Mouse (Mus musculus): ENCODE measurements at regions not wholly inside any gene's neighbourhood (a gene's known extent, or its start where the extent isn't known, plus 50 kb on each side); places are given as distances from the start of the nearest gene placed in this dataset.
A peak's percentile ranks its signal among the peaks of the same experiment; 100 is the strongest.

DNA sequence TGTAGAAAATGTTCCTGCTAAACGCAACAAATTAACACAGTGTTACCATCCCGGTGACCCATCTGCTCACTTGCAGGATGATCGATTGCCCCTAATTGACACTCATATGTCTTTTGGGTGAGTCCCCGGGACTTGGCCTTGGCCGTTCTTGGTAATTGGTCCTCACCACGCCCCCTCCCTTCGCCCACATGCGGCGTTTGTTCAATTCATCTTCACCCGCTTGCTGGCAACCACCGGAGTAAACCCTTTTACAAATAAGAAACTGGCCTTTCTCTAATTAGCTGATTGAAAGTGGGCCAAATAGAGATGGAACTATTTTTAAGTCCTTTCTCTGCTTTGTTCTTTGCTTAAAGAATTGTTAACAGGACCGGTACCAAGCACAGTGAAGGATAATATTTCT, 234.7 kb upstream of the Ajap1 start:
- DNase-seq (ENCODE audit: low spot score in 2 of 2), result no peak

DNA sequence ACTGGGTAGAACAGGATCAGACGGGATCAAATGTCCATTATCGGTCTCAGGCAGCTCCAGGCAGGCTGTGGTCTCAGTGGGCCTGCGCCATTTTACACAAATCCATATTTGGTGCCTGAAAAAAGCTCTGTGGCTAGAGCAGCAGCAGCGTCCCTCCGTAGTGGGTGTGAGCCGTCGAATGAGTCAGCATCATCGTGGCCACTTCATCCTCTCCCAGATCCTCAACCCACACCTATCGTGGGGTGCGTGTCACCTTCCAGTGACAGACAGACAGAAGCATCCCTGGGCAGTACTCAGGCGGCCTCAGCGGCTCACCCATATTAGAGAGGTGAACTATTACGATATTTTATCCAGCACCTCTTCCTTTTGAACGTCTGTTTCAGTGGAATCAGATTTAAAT, 233.0 kb upstream of the A430005L14Rik start:
- peak; percentile 24 to 54 for DNase-seq (ENCODE audit: low spot score in 2 of 2)

DNA sequence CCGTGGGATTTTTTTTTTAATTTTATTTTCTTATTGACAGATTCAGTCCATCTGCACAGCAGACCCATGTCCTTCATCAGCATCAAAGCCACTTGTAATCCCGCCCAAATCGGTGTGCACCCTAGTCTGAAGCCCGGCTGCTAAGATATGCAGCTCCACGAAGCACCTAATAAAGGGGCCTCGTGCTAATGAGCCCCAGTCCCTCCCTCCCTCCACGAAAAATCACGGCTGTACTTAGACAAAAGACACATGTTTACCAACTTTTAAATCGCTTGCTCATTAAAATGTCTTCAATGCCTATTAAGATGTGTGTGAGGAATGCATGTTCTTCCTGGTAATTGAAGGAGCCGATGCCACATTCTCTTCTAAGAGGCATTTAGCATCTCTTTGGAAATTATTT, 229.8 kb upstream of the A430005L14Rik start:
- no peak for DNase-seq (ENCODE audit: low spot score in 2 of 2)

DNA sequence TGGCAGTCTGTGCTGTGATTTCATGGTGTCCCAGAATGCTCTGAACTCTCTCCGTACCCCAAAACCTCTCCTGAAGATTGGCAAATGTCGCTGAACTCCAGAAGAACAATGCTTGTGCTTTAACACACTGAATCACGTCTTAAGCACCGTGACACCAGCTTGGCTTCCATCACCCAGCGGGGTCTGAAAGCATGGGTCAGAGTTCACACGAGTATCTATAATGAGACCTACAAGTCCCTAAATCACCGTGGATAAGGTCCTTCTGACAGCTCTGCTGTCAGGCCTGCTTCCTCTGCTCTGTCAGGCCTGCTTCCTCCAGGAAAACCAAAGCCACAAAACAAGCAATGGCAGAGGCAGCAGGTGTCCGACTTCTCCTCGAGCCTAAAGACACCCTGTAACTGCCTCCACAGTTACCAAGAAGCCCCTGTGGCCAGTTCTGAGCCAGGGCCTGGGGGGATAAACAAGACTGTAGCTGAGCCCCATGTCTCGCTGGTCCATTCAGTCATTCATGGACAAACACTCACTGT, 229.1 kb upstream of the A430005L14Rik start:
- no peak for DNase-seq (ENCODE audit: low spot score in 2 of 2)

DNA sequence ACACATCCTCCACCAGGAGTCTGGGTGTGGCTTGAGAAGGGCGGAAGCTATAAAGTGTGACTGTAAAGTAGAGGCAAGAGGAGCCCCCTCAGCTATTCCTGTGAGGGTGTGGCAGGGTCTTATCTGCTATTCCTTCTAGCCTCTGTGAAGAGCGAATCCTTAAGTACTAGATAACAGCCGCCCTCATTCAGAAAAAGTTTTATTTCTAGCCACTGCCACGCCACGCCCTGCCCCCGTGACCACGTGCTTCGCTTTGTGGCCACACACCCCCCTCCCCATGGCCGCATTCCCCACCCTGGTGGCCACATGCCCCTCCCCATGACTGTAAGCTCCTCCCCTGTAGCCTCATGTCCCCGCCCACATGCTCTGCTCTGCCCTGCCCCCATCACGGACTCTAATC, 218.9 kb upstream of the A430005L14Rik start:
- DNase-seq (ENCODE audit: low spot score in 2 of 2), result no peak

DNA sequence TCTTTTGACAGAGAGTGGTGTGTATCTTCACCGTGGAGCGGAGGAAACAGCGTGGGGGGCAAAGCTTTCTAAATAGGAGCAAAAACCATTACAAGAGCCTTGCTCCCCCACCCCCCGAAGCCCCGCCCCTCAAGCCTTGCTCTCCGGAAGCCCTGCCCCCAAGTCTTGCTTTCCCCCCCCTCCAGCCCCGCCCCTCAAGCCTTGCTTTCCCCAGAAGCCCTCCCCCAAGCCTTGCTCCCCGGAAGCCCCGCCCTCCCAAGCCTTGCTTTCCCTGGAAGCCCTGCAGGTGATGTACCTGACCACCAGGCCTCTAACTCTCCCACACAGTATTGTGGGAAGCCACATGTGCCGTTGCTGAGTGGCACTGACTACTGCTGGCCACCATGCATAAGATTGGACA, 214.8 kb upstream of the A430005L14Rik start:
- DNase-seq (ENCODE audit: low spot score in 2 of 2), result no peak

DNA sequence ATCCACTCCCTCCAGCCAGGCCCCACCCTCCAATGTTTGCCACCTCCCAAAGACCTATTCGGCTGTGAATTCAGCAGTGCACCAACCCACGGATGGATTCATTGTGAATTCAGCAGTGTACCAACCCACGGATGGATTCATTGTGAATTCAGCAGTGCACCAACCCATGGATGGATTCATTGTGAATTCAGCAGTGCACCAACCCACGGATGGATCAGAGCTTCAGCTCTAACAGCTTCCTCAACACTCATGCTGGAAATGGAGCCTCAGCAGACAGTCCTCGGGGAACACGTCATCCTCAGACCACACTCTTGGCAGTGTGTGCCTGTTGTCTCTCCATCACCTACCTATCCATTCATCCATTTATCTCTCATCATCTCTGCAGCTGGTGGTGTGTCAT, 204.2 kb upstream of the A430005L14Rik start:
- peak; percentile 28 to 39 for DNase-seq (ENCODE audit: low spot score in 2 of 2)

DNA sequence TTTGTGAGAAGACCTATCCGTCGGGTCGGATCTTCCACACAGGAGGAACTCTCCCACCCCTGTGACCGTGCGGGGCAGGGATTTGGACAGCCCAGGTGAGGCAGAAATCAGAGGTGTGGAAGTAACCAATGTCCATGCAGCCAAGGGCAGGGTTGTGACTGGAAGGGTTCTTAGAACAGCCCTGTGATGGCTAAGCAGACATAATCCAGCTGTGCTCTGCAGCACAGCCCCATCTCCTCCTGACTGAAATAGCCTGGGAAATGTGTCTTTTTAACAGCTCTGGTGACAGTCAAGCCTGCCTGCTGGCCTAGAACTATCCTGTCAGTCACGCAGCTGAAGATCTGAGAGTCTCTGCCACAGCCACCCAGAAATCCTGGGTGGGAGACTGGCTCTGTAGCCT, 198.7 kb upstream of the A430005L14Rik start:
- no peak for DNase-seq (ENCODE audit: low spot score in 2 of 2)

DNA sequence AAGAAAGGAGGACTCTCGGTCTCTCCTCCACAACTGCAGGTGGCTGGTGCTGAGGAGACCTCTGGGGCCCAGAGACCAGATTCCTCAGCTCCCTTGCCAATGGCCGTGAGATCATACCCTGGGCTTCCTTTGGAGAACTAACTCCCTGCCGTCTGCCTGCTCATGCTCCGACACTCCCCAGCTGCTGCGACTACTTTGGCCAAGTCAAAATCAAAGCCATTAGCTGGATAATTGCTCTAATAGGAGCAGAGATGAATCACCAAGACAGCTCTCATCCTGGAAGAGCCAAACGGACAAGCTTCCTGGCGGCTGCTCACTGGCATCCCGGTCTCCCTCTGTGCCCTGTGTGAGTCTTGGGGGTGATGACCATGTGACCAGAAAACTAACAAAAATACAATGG, 198.3 kb upstream of the A430005L14Rik start:
- DNase-seq (ENCODE audit: low spot score in 2 of 2), result no peak

DNA sequence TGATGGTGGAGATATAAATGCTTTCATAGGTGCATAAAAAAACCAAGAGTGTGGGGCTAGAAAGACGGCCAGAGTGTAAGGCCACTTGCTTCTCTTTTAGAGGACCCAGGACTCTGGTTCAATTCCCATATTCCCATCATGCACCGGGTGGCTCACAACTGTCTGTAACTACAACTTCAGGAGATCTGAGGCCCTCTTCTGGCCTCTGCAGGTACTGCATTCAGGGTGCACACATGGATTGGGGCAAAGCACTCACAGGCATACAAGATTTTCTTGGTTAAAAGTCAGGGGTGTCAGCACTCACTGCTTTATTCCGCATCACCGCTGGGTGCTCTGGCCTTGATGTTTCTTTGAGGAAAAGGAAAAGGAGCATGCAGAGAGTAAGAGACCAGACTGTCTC, 196.1 kb upstream of the A430005L14Rik start:
- no peak for DNase-seq (ENCODE audit: low spot score in 2 of 2)

DNA sequence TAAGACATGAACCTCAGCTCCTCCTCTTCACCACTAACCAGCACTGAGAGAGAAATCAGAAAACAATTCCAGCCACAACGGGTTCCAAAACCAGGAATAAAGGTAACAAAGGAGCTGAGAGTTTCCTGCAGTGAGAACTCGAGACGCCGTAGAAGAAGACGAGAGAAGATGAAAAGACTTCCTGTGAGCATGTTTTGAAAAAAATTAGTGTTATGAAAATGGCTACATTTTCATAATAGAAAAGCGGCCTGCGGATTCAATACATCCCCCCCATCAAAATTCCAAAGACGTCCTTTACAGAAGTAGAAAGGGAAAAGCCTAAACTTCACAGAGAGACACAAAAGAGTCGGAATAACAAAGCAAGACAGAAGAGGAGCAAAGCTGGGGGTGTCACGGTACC, 193.6 kb upstream of the A430005L14Rik start:
- no peak for DNase-seq (ENCODE audit: low spot score in 2 of 2)

DNA sequence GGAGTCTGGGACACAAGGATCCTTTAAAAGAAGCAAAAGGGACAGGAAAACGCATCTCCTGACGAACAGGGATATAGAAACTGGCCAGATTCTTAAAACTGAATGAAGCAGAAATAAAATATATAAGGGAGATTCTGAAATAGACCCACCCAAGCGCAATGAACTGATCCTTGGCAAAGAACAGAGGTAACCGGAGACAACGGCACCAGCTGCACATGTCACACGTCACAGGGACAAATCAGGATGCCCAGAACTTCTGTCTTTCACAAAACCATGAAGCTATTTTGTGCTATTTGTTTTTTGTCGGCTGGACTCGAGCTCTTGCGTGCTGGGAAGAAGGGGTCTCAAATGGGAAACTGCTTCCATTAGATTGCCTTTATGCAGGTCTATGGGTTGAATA, 189.3 kb upstream of the A430005L14Rik start:
- DNase-seq (ENCODE audit: low spot score in 2 of 2), result no peak

DNA sequence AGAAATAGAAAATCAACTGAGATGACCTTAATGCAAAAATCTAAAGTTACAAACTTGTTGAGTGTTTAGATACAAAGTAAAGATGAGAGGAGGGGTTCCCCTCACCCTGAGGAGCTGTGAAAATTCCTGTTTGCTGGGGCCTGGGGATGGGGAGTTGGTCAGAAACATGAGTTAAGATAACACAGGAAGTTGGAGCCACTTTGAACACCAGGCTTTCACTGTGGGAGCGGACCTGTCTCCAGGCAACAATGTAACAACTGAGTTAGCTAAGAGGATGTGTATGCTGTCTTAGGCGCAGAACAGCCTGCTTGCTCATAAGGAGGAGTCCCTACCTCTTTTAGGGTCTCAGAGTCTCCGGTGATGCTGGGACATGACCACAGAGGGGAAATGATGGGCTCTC, 188.7 kb upstream of the A430005L14Rik start:
- no peak for DNase-seq (ENCODE audit: low spot score in 2 of 2)

DNA sequence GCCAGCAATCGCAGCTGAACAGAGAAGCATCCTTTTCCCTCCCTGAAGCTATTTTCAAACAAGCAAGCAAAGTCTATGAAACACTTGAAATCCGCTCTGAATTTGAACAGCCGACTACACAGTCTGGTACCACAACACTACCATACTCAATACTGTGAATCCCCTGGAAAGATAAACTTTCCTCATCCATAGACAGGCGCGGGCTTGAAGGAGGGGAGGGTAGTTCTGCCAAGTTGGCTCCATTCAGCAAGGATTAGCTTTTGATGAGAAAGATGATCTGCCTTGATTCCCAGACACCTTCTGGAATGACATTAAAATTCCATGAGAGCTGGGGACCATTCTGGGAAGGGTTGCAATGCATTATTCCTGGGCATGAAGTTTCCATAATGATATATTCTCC, 186.4 kb upstream of the A430005L14Rik start:
- DNase-seq (ENCODE audit: low spot score in 2 of 2), result no peak

DNA sequence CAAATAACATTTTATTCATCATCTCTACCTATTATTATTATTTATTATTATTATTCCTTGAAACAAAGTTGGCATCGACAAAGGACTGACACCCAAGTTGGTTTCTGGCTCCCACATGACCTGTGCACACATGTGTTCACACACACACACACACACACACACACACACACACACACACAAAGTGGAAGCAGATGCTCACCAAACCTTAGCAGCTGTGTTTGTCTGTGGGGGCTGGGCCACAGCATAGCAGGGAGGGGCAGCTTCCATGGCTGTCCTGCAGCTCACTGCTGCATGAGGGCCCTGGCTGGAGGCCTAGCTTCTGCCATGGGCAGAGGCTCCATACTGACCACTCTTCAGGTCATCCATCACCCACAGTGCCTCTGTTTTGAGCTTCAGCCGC, 176.5 kb upstream of the A430005L14Rik start:
- DNase-seq (ENCODE audit: low spot score in 2 of 2), result no peak

DNA sequence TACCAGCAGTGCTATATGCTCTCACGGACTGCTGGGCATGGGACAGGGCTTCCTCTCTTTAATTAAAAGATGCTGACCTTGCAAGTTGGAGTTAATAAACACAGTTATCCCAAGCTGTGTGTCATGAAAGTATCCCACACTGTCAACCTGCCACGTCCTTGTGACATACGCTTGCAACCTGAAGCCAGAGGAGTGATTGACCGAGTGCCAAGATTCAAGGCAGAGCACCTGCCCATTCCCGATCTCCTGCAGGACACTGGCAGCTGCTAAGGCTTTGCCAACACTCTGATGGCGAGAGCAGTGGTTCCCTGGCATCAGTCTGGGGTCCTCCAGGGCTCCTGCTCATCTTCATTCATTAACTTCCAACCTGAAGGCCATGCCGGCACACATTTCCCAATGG, 175.8 kb upstream of the A430005L14Rik start:
- DNase-seq (ENCODE audit: low spot score in 2 of 2), result no peak

DNA sequence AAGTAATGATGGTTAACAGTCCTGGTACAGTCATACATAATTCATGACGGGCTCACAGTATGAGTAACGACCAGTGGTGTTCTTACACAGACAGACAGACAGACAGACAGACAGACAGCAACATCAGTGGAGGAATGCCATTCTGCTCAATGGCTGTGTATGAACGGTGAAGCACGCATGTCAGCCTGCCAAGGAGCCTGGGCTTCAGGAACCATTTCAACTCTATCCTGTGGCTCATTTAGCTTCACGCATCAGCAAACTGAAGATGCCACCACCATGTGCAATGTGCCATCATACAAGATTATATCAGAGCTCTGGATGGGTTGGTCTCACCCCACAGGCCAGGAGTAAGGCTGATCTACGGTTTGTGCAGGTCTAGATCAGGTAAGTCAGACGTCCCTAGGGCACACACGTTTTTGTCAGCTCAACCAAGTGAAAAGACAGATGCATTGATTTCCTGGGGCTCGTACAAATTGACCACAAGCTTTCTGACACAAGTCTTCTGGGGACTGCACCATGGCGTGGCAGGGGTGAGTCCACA, 175.0 kb upstream of the A430005L14Rik start:
- DNase-seq (ENCODE audit: low spot score in 2 of 2), result no peak

DNA sequence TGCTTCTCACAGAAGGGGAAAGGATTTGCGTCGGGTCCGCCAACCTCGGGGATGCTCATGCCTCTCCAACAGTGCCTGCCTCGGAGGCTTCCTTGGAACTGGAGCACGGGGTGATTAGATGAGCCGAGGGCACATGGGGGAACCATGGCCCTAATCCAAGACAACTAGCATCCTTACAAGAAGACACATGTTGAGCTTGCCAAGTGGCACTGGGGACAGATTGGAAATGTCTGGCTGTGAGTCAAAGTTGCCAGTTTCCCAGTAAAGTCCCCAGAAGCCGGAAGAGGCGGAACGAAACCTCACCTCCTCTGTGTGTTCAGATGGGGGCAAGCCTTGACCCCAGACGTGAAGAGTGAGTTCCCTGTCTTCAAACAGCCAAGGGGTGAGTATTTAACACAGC, 172.6 kb upstream of the A430005L14Rik start:
- DNase-seq (ENCODE audit: low spot score in 2 of 2), result no peak

DNA sequence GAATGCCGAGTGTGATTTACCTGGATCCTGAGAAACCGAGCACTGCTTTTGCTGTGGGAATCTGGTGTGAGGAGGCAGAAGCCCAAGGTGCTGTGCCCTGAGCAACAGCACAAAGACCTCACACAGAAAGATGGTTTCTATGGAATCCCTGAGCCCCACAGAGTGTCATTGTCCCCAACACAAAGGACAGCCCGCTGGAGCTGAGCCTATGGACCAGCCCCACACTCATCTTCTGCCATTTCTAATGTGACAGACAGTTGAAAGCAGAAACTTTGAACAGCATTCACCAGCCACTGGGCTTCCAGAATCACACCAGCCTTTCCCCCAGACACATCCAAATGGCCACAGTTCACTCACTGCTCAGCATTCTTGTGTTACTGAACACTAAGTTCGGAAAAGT, 171.5 kb upstream of the A430005L14Rik start:
- no peak for DNase-seq (ENCODE audit: low spot score in 2 of 2)

DNA sequence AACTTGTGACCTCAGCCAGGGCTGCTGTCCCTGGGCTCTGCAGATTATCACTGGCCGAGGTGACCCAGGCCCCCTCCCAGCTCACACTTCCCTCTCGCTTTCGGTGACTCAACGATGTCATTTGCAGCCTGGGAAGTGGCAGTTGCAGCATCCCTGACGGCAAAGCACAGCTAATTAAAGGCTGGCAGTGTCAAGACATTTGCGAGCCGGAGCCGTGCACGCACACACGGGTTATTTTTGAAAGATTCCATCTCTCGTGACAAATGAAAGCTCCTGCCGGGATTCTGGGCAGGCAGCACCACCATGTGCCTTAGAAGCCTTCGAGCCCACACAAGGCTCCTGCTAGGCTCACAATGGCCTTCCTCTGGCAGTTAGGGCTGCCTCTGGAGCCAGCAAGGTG, 164.7 kb upstream of the A430005L14Rik start:
- no peak for DNase-seq (ENCODE audit: low spot score in 2 of 2)

DNA sequence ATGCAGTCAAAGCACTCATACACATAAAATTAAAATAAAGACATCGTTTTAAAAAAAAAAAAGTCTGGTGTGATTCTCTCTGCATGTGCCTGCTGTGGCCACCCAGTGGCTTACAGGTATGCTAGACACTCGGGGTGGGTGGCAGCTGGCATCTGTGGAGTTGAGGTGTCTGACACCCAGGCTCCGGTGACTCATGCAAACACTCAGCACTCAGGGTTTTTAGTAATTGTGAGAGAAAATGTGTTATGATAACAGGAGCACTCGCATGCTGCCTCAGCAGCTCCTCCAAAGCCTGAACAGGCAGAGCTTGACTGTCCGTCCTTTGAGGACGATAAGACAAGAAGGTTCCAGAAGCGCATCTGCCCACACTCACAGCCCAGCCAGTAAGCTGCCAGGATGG, 159.0 kb upstream of the A430005L14Rik start:
- DNase-seq (ENCODE audit: low spot score in 2 of 2), result peak; percentile 15 to 24

DNA sequence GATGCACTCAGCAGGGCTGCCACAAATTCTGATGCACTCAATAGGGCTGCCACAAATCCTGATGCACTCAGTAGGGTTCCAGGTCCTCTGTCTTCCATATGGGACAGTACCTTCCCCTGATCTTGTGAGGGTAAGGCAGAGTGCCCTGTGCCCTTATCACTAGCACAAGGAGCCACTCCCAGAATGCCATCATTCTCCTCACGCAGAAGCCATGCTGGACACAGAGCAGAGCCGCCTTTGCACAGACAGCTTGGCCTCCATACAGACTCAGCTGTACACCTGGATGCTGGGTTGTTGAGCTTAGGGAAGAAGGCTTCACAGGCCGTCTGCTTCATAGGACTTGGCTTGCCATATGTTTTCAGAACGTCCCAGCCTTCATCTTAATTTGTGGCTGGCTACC, 151.3 kb upstream of the A430005L14Rik start:
- DNase-seq (ENCODE audit: low spot score in 2 of 2), result no peak

DNA sequence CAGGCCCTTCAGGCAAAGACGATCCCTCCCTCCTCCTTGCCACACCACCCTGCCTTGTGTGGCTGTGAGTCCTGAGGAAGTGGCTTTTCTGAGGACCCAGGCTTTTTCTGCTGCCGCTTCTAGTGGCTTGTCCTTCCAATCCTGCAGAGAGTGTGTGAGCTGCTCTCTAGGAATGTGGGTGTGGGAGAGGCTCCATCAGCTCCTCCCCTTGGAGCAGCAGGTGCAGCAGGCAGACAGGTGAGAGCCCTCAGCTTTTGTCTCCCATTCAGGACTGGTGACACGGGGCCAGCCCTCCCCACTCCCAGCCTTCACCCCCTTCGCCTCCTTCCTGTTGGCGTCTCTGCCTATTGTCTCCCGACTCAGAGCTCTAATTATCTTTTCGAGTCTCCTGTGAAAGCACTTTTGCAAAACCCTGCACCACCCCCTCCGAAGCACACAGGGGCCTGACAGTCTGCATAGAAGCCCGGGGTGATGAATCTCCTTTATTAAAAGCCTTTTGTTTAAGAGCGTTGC, 150.8 kb upstream of the A430005L14Rik start:
- no peak for DNase-seq (ENCODE audit: low spot score in 2 of 2)

Measured in left cerebral cortex, adult 18-20 months (tissue).